Mouse (Mus musculus): ENCODE results near the gene Rras2.

The Rras2 gene

DNA sequence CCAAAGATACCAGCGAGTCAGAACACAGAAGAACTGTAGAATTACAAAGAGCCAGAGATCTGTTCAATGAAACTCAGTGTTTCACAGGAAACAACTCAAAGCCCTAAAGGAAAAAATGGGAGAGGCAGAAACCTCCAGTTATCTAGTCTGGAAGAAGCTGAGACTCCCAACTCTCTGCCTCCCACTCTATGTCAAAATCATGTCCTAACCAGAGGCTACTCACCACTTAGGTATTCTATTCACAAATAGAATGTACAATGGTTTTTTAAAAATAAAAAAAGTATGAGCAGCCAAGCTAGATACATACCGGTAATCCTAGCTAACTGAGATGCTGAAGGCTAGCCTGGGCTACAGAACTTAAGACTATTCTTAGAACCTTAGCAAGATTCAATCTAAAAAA is 3.3 kb downstream of the Rras2 start:
- CTCF ChIA-PET, result interaction anchor here (0.6 kb wide), 1 partner anchor 138 kb away, joined by 4 read pairs; no protein-coding TSS in a partner anchor

DNA sequence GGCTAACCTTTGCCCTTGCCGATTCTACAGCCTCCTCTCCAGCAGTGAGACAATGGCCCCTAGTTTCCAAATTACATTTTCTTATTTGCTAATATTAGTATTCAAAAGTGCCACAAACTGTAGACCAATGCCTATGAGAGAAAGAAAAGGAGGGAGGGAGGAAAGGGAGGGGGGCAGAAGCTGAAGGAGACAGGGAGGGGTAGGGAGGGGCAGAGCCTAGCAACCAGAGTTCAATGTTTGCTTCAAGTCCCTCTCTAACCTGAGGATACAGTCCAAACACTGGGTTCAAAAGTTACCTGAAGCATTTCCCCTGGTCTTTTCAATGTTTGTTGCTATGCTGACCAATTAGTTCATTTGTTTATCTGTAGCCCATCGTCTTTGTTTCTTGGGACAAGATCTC is 7.1 kb downstream of the Rras2 start:
- CTCF ChIA-PET, result no interaction called here

DNA sequence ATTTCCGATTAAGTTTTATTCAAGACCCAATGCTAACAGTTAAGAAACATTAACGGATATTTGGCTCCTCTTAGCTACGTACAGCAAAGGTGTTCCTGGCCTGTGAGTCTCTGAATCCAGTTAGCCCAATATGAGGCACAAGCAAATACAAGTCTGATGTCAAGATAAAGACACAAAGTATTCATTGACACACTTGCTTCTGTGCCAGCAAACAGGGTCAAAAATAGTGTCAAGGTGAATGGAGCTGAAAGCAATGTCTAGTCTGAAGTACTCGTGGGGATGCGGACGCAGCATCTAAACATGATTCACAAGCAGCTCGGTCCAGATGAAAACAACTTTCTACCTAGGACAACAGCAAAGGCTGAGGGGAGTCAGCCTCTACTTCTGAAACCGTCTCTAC is 11.7 kb downstream of the Rras2 start:
- CTCF ChIA-PET, result no interaction called here

DNA sequence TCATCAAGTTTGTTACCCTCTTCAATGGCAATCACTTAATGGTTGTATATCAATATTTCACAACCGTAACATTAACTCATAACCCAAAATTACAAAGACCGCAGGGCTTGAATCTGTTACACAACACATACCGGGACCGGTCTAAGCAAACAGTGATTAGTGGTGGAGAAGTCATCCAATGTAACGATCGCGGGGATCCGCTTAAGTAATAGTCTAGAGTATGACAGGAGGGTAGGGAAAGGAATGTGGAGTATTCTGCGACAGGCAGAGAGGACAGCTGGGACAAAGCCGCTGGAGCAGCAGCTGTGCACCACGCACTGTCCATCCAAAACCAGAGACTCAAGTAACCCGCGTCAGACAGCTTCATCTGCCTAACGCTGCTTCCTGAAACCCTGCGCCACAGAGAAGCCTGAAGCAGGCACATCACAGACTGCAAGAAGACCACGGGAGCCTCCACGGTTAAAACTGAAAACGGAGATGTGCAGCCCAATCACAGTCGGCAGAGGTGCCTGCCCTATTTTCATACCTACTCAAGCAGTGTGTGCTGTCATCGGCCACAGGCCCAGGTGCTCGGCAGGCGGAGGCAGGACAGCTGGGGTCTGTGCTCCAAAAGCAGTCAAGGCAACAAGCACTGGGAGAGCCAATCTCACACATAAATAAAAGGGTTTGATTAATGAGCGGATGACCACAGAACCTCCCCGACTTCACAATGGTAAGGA is 13.8 kb downstream of the Rras2 start:
- CTCF ChIA-PET, result interaction anchor here (1.2 kb wide), 1 partner anchor 9 kb away, joined by 3 read pairs; no protein-coding TSS in a partner anchor

DNA sequence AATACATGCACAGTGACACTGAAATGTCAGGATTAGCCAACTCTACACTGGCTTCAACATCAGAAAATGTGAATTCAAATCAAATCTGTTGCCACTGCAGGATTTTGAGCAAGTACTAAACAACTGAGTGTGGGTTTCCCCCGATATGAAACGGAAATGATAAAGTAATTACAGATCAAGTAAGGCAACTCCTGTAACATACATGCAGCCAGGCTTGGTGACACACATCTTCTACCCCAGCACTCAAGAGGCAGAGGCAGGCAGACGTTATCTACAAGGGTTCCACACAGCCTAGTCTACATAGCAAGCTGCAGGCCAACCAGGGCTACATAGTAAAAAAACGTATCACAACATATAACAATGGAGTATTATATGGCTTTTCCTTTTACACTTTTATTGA is 14.4 kb downstream of the Rras2 start:
- CTCF ChIA-PET, result interaction anchor here (1.2 kb wide), 1 partner anchor 9 kb away, joined by 3 read pairs; no protein-coding TSS in a partner anchor

DNA sequence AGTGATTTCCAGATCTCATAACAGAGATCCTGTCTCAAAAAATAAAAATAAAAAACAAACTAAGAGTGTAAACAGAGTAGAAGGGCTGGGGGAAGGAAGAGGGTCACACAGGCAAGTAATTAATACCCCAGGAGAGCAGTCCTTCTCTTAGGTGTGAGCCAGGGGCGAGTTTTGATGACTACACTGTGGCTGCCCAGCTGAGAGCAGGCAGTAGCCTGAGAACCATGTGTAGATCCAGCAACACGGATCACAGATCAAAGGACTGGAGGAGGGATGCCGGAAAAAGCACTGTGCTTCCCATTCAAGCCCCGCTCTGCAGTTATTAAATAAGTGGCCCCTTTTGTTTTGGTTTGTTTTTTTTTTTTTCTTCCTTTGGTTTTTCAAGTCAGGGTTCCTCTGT is 15.0 kb downstream of the Rras2 start:
- CTCF ChIA-PET, result interaction anchor here (0.7 to 1.1 kb wide), 3 partner anchors 44 to 86 kb away, joined by 3 to 15 read pairs (median 5); no protein-coding TSS in a partner anchor

DNA sequence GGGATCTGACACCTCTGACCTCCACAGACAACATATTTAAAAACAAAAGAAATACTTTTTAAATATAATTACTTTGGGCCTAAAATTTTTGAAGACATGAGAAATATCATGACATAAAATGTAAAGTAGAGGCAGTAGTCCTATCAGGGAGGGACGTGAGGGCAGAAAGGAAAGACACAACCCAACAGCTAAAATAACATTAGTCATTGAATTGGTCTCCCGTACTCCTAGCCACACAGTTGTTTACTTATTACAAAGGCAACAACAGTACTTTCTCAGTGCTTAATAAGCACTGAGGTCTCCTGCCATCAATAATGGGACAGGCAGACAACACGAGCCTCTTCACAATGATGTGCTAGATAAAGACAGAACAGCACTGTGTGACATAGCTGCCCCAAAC is 16.2 kb downstream of the Rras2 start:
- CTCF ChIA-PET, result interaction anchor here (0.9 to 1.1 kb wide), 2 partner anchors 45 to 51 kb away, joined by 3 read pairs; no protein-coding TSS in a partner anchor

DNA sequence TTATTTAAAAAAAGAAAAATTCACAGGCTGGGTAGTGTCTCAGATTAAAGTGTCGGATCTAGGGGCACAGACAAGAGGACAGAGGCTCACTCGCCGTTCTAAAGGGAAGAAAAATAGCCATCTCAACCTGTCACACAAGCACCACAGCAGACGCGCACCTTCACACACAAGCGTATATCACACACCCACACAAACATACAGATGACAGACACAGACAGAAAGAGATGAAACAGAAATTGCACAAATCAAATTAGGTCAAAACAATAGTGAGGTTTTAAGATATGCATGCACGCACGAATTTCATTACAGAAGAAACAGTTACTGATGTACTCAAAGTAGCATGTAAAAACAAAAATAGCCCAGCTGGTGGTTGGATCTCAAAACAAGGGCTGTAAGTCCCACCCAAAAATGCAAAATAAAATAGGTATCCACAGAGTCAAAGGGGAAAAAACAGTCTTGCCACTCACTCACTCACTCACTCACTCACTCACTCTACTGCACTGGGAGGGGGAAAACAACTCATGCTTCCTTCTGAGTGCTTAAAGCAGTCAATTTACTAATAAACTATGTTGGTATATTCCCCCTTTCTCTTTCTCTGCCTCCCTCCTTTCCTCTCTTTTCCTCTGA is 23.9 kb downstream of the Rras2 start:
- CTCF ChIA-PET, result interaction anchor here (1.0 kb wide), 1 partner anchor 10 kb away, joined by 3 read pairs; no protein-coding TSS in a partner anchor

DNA sequence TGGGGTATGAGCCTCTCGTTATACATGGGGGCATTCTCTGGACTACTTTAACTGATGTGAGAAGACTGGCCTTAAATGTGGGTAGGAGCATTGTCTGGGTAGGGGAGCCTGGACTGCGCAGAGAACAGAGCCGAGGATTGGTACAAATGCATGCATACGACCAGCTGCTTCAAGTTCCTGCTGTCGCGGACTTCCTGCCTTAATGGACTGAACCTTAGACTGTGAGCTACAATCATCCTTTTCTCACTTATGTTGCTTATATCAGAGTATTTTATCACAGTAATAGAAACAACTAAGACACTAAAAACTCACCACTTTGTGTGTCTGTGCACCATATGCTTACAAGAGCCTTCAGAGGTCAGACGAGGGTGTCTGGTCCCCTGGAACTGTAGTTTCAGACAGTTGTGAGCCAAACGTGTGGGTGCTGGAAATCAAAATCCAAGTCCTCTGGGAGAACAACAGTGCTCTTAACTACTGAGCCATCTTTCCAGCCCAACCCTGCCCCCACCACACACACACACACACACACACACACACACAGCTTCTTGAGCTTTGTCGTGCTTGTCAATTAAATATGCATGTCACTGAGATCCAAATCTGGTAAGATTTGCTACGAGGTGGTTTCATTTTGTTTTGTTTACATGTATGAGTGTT is 26.6 kb downstream of the Rras2 start:
- CTCF ChIA-PET, result interaction anchor here (0.5 kb wide), 1 partner anchor 93 kb away, joined by 3 read pairs; no protein-coding TSS in a partner anchor

DNA sequence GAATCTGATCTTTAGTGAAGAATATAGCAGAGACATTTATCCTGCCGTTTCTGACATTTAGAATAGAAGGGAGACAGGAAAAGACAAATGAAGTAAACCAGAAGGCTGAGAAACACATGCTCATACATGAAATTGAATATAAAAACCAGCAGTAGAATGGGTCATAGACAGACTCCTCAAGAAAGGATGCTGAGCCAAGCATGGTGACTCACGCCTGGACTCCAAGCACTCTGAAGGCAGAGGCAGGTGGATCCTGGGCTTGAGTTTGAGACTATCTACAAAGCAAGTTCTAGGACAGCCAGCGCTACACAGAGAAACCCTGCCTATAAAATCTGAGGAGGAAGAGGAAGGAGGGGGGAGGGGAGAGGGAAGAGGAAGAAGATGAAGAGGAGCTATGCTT is 27.4 kb downstream of the Rras2 start:
- CTCF ChIA-PET, result no interaction called here

DNA sequence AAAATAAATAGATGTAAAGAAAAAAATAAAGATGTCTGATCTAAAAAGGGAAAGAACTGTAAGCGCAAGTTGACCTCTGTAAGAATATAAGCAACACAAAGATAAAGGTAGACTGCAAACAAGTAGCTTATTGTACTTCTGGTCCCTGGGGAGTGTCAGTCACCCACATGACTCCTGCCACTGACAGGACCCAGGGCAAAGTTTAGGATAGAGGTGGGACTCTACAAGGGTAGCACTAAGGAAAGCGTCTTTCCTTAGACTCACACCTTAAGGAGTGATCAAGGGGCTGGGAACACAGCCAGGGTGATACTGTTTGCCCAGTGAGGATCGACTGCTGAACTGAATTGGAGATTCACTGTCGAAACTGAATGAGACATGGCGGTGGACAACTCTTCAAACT is 28.7 kb downstream of the Rras2 start:
- CTCF ChIA-PET, result no interaction called here

DNA sequence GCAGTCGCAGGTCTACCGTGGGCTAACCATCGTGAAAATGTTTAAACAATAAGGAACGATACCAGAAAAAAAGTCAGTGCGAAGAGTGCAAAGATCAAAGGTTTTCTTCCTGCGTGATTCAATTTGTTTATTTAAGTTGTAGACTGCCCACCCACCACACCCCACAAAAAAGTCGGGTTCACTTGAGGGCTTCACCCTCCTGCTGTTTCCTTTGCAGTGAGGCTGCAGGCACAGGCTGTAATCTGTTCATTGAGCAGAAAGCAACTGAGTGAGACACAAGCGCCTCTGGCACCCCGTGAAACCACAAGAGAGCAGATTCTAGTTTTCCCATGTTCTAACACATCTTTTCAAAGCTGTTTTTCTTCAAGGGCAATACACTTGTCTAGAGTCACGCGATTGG is 29.6 kb downstream of the Rras2 start:
- CTCF ChIA-PET, result no interaction called here

DNA sequence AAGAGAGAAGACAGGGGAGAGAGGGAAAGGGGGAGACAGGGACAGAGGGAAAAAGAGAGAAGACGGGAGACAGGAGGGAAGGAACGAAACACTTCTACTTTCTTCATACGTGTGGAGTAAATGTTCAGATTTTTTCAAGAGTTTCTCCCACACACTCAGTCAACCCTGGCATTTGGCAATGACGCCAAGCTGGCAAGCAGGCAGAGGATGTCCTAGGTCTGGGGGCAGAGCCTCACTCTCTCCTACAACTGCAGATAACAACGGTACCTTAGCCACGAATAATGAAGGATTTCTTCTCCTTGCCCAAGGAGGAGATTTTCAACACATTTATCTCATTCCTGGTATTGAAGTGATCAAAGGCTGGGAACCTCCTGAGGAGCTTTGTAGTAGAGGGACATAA is 30.2 kb downstream of the Rras2 start:
- CTCF ChIA-PET, result no interaction called here

DNA sequence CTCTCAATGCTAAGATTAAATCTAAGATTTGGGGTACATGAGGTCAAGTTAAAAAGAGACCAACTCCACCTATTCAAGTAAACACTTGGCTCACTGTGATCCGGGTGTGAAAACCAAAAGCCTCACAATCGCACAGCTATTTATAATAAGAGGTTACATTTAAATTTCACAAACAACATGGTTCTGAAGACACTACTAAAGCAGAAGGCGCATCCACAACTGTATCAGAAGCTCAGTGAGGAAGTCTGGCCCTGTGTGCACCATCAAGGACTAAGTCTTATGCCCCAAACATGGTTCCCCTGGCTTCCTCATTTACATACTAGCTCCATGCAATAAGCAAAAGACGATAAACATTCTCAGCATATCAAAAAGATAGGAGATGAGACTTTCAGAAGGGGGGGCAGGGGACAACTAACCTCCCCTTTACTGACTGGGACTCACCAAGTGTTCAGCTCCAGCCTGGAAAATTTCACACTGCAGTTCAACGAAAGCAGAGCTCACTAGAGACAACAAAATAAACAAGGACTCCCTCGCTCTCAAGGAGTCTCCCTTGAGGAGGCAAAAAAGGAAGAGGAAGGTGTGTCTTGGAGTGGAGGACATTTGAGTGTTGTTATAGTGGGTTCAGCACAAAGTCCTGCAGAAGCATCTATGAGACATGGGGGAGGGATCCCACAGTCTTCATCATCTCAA is 31.4 kb downstream of the Rras2 start:
- CTCF ChIA-PET, result no interaction called here

DNA sequence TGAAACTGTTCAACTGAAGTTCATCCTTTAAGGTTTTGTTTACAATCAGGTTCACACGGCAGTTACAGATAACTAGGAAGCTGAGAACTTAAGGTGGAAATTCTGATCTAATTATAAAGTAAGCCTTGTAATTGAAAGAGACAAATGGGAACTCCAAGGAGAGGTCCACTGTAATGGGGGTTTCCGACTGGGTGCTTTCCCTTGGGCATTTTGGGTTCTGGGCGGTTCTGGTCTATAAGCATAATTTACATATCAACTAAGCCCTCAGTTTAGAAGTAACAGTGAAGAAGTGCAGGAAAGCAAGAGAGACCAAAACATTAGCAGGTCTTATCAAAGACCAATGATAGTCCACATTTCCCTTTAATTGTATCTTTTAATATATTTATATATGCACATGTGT is 33.8 kb downstream of the Rras2 start:
- CTCF ChIA-PET, result no interaction called here

DNA sequence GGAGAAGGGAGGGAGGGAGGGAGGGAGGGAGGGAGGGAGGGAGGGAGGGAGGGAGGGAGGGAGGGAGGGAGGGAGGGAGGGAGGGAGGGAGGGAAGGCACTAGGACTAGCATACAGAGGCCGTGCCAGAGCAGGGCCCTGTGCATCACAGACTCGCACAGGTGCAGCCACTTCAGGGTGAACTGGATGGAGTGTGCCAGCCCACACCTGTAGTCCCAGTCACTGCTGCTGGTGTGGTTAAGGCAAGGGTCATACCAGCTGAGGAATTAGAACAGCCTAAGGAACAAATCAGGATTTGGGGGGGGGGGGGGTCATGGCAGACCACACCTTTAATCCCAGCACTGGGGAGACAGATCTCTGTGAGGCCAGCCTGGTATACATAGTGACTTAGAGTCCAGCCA is 34.5 kb downstream of the Rras2 start:
- CTCF ChIA-PET, result interaction anchor here (0.6 kb wide), 1 partner anchor 133 kb away, joined by 3 read pairs; no protein-coding TSS in a partner anchor

DNA sequence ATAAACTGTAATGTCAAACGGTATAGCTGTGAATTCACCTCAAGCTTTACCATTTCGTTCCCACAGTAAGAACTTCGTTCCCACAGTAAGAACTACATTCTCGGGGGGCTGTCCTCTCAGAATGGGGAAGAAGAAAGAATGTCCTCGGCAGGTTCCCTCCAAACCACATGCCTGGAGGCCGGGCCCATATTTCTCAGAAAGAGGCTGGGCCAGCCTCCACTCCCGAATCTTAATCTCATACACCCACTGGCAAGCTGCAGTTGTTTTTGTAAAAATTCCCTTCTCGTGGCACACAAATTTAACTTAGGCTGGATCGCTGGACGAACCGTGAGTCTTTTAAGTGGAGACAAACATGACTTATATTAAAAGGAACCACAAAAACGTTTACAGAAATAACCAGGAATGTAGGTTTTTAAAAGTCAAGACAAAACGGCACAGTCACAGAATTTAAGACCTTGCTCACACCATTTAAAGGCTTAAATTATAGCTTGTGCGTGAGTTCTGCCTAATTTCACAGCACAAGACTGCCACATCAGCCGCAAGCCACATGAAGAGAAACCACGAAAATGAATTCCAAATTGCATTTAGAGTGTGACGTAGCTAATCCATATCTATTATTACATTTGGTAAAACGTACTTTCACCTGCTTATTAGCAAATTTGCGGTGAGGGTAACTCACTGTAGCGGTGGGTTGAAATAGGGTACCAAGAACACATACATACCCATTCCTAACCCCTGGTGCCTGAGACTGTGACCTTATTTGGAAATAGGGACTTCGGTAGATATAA is 35.8 kb downstream of the Rras2 start:
- CTCF ChIA-PET, result no interaction called here

DNA sequence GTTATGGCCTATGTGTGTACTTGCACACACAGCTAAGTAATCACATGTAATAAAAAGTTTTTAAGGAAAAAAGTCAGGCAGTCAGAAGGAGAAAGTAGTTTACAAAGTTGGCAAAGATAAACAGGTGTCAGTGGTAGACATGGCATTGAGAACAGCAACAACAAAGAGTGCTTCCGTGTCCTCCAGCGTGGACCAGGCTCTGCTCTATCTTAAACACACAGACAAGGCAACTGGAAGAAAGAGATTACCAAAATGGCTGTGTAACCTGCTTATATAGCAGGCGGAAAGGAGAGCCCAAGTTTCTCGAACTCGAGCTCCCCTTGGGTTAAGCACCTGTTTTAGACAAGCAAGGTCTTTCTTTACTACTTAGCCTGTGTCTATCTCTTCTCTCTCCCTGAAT is 37.3 kb downstream of the Rras2 start:
- CTCF ChIA-PET, result no interaction called here

DNA sequence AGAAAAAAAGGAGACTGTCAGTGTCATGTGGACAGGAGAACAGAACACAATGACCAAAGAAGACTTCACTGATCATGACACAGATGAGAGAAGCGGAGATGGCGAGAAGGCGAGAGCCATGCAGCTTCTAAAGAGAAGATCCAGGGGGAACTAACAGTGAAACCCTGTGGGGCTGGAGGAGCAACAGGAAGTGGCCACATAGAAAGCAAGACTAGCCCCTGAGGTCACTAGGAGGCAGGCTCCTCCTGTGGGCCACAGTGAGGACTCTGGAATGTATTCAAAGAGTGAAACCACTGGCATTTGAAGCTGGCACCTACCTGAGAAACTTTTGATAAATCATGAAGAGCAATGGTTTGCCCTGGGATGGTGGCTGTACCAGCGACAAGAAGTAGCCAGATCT is 38.2 kb downstream of the Rras2 start:
- CTCF ChIA-PET, result no interaction called here

DNA sequence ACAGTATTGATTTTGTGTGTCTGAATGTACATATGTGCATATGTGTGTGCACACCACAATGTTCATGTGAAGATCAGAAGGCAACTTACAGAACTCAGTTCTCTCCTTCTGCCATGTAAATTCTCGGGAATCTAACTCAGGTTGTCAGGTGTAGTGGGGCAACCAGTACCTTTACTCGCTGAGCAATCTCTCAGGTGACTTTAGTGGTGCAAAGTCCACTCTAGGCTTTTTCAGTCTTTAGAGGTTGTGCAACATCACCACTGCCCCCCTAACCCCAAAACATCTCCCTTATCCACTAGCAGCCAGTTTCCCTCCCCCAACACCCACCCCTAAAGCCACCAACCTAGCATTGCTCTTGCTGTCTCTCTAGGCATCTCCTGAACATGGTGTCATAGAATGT is 43.0 kb downstream of the Rras2 start:
- CTCF ChIA-PET, result no interaction called here

DNA sequence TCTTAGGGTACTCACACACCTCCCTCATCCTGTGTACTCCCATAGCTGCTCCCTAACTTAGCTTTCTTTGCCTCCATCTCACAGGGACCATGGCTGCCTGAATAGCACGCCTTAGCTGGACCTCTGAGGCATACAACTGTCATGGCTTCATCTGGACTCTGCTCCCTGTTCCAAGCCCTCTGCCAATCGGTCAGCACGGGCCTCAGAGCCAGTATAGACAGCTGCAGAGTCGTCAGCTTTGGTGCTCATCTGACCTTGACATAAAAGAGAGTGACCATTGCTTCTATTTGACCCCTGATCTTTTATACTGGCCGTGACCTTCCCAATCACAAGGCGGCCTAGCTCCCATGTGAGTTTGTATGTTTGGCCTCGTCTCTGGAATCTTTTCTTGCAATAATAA is 43.4 kb downstream of the Rras2 start:
- CTCF ChIA-PET, result no interaction called here
